Mouse (Mus musculus) lung, postnatal 36 days (tissue): ENCODE measurements around the gene Spata31d1d.
"Not testable (repeated sequence)": the region's sequence is repeated elsewhere in the genome, so short reads cannot be mapped to it uniquely, and the experiment has no call there.

ENCODE experiments used
- DNase-seq: peaks from one replicate; pipeline ENCODE4 v3.0.0; 2022; ENCODE audit warnings: mixed read lengths

Spata31d1d gene

DNA sequence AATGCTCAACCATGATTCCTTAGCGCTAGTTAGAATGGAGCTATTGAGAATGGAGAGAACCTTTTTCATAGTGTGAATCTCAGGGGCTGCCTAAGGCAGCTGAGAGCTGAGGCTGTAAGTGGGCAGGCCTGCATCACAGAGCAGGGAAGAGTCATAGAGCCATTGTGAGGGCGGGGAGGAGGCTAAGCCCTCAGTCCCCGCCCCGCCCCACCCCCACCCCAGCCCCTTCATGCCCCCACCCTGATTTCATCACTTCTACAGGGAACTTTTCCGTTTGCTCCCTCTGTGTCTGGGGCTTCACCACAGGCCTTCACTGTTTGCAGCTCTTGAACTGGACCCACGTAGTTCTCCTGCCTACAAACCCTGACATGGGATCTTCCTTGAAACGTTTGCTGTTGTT is at the start of gene Spata31d1d:
Spata31d1d (minus strand) TSS at position 101 of the 400 bp plus-strand sequence.
- DNase-seq: no peak

DNA sequence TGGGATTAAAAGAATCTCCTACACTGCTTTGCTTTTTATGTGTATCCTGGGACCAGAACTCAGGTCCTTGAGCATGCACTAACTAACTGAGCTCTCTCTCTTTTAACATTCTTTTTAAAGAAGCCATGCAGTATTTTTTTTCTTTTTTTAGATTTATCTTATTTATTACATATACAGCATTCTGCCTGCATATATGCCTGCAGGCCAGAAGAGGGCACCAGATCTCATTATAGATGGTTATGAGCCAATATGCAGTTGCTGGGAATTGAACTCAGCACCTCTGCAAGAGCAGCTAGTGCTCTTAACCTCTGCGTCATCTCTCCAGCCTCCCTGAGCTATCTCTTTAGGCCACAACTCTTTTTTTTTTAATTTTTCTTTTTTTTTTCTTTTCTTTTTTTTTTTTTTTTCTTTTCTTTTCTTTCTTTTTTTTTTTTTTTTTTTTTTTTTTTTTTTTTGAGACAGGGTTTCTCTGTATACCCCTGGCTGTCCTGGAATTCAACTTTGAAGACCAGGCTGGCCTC is 48.3 kb upstream of the Spata31d1d start:
- DNase-seq: not testable (repeated sequence)

DNA sequence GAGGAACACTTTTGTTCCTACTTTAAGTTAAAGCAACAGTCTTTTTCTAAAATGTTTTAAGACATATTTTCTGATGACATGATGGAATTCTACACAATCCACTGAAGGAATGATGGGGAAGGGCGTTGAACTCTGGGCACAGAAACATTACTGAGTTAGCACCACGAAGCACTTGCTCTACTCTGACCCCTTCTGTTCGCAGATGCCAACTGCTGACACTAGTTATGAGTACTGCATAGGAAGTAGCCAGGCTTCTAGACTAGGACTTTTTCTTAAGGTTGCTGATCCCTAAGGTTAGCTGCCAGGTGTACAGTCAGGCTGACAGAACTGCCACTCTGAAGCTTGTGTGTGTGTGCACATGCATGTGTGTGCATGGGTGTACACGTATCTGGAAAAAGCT is 47.7 kb upstream of the Spata31d1d start:
- DNase-seq: no peak

DNA sequence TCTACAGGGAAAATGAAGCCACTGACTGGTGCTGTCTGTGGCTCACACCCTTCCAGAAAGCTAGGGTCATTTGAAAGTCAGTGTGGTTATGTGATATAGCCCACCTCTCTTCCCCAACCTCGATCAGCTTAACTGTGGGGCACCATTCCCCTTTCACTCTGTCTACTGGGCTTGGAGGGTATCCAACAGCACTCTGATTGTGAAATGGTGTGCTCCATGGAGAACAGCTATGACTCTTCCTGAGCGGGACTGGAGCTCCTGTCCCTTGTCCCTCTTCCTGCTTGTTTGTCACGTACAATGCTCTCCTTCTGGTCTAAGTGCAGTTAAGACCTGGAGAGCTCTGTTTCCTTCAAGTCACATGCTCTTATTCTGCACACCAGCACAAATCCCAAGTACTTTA is 43.6 kb upstream of the Spata31d1d start:
- peak; percentile 56 for DNase-seq

DNA sequence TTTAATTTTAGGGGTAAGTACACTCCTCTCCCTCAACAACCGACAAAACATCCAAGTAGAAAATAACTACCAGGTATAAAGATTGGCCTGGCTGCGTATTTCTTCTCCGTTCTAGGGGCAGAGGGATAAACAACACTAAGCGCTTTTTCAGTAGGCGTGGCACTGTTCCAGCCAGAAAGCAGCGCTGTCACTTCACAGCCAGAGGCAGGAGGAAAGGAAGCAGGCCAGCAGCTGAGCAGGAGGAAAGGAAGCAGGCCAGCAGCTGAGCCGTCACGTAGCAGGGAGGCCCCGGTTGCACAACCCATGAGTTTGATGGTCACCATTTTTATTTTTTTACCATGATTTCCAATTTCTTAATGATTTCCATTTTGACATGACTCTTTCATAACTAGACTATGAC is 39.7 kb upstream of the Spata31d1d start:
- DNase-seq: peak; percentile 87

DNA sequence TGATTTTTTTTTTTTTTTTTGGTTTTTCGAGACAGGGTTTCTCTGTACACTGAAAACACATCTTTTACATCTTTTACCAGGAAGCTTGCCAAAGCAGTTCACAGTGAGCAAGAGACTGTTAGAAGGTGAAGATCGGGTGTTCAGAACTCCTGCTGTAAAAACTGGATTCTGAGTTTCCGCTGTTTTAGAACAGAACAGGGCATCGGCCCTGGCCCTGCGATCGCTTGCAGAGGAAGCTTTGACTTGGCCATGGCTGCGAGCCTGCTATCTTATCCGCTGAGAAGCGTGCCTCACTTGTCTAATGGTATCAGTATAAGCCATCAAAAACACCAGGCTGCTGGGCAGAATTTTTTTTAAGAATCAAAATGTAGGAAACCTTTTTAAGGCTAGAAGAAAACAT is 39.3 kb upstream of the Spata31d1d start:
- peak; percentile 26 for DNase-seq

DNA sequence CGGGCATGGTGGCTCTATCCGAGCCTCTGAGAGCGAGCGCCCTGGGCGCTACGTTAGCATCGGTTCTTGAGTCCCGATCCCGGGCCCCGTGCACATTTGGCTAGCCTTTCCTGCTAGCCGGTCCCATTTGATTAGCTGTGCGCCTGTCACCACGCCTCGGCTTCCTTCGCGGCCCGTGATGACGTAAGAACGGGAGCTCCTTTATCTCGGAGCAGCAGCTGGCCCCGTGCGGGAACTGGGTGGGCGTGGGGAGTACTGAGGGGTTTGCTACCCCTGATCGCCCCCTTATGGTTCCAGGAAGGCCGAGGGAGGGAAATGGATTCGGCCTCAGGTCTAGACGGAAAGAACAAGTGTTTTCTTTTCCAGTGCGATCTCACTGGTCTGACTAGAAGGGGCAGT is 38.6 kb upstream of the Spata31d1d start:
- DNase-seq: peak; percentile 90

DNA sequence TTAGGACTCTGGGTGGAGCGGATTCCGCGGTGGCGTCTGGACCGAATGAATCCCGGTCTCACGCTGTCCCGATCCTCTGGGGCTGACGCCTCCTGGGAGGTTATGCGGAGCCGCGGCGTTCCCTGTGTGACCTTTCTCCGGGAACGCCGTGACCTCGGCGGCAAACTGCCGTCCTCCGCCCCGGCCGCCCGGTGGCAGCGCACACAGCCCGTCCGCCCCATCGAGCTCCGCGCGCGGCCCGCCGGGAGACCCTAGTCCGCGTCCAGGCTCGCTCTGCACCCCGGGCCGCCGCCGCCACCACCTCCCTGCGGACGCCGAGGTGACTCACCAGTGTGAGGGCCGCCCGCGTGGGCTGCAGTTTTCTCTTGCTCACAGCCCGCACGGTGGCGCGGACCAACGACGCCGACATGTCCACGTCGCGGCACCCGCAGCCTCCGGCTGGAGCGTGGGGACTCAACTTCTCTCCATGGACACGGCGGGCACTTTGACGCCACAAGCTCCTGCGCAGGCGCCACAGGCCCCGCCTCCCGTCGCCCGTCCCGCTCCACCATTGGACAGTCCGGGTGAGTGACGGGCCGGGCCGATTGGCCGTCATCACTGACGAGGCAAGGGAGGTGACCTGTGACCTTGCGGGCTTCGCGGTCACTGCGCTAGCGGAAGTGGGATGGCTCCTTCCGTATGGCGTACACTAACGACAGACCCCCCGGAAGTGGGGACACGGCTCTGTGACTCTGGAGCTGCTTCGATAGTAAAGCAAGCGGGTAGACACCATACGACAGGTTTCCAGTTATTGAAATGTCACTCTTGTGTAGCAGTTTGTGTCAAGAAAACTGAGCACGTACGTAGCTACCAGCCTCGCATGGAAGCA is 38.0 kb upstream of the Spata31d1d start, which contains the start of gene Isca1:
Isca1 (minus strand) TSS at position 515 of the 868 bp plus-strand sequence.
- DNase-seq: peak; percentile 99

DNA sequence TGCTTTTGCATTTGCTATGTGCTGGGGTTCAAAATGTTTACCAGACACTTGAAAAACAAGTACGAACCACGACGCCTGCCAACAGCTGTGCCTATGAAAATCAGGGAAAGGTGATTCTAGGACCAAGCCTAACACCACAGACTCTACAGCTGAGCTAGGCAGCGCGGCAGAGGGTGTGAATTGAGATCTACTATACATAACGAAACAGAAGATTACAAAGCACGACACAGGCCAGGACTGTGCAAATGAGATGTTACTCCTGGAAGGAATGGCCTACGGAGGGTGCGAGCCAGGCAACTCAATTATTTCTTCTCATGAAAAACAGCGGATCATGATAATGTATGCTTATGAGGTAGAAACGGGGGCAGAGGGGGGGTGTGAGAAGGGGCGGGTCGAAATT is 37.0 kb upstream of the Spata31d1d start:
- DNase-seq: peak; percentile 31

DNA sequence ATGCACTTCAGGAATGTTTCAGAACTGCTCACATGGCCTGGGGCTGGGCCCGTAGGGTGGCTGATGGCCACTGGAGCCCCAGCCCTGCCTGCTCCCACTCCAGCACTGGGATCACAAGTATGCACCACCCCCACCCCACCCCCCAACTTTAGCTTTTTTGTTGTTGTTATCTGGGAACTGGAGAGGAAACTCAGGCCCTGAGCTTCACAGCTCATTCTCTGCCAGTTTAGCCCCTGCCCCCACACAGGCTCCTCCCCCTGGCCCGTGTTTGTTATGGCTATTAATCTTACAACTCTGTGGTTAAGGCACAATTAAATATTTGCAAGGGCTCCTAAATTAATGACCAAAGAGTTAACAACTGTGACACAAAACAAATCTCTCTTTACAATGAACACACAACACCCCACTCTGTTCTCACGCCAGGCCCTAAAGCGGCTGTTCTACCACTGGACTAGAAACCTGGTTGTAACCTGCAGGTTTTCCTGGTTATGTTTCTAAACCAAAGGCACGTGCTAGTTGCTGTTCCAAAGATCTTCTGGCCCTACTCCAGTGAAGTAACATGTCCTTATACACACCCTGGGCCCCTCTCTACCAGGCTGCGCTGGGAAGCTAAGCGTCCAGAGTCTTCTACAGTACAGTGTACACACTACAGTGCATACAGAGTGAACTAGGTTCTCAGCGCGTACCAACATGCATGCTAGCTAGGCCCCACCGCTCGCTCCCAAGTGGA is 35.4 kb upstream of the Spata31d1d start:
- DNase-seq: peak; percentile 39

DNA sequence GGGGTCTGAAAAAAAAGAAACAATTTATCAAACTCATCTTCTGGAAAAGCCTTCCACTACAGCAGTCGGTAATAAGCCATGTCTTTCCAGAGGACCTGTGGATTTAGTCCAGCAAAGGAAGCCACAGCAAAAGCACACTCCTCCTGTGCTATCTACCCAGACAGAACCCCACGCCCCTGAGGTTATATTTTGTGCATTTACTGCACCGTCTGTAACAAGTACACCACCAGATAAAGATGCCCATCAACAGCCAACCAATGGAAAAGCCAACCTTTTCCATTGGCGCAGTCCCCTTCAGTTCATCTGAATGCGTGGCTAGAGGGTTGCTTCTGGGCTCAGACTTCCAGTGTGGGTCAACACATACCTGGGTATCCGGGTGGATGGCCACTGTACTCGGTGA is 31.2 kb upstream of the Spata31d1d start:
- DNase-seq: no peak

DNA sequence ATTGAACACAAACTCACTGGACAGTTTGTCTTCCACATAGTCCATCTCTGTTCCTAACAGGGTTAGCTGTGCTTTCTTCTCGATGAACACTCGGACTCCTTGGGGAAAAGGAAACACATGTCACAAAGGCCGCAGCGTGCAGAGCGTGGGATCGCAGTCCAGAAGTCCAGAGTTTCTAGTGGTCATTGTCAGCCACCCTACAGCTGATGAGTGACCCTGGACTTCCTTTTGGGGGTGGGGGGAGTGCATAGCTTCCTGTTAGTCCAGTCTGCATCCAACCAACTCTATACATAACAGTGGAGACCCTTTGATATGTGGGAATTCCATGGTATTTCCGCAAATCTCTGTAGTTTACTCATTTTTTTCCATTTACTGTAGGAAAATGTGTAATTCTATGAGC is 25.4 kb upstream of the Spata31d1d start:
- DNase-seq: no peak

DNA sequence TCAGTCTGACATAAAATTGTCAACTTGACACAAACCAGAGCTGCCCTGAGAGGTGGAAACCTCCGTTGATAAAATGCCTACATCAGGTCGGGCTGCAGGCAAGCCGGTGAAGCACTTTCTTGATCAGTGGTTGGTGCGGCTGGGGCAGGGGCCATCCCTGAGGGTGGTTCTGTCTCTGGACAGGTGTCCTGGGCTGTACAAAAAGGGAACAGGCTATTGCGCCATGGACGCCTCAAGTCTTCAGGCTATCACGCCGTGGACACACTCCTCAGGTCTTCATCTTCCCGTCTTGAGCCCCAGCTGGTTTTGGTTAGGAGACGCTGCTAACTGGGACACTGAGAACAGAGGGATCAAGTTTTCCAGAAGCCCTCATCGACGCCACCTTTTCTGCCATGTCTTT is 18.8 kb upstream of the Spata31d1d start:
- DNase-seq: no peak

DNA sequence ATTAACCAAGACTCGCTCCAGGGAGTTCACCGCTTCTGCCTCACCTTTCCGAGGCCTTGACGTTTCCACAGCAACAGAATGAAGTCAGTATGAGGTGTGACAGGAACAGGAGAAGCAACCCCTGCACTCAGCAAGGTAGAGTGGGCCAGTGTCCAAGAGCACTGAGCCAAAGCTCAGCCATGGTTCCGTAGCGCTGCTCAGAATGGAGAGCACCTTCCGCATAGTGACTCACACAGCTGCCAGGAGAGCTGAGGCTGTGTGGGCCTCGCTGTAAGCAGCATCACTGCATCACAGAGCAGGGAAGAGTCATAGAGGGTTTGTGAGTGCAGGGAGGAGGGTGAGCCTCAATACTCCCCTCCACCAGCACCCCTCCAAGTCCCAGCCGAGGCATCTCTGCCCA is 15.2 kb upstream of the Spata31d1d start, which contains the start of gene 1700014D04Rik:
1700014D04Rik (minus strand) TSS at position 42 of the 400 bp plus-strand sequence.
- no peak for DNase-seq

DNA sequence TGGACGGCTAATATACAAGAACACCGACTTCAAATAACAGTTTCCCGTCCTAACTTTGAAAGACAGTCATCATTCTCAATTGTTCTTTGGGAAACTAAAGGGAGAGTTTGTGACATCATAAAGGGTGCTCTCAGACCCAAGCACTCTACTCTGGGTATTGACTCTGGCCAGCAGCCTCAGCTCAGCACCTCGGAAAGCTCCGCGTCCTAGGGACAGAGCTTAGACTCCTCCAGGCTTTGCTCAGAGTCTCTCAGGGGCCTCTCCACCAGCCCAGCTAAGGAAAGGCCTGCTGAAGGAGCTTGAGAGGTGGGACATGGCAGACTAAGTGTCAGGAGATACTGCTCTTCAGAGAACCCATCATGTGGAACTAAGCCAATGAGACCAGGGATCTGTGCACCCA is 14.6 kb upstream of the Spata31d1d start:
- DNase-seq: no peak

DNA sequence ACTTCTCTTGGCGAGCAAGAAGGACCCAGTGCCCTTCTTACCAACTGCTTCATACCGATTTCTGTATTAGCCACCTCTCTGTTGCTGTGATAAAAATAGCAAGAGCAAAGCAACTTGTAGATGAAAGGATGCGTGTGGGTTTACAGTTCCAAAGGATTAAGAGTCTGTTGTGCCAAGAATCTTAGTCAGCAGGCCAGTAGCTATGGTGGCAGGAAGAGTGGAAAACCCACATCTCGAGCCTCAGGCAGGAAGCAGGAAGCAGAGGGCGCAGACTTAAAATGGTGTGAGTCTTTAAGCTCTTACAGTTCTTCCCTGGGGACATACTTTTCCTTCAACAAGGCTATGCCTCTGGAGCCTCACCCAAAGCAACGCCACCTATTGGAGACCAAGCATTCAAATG is 13.9 kb upstream of the Spata31d1d start:
- DNase-seq: no peak

DNA sequence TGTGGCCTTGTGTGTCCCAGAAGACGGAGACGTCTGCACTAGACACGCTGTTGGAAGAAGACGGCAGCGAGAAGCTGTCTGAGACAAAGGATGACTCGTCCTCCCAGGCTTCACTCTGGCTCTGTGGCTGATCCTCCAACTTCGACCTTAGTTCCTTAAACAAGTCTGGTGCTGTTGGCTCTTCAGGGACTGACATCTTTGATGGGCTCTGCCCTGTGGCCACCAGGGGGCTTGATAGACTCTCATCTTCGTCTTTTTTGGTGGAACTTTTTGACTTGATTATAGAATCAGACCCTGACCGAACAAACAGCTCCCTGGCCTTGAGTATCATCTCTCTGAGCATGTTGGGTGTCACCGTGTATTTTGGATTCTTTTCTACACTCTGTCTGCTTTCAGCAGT is 10.1 kb upstream of the Spata31d1d start:
- peak; percentile 31 for DNase-seq

DNA sequence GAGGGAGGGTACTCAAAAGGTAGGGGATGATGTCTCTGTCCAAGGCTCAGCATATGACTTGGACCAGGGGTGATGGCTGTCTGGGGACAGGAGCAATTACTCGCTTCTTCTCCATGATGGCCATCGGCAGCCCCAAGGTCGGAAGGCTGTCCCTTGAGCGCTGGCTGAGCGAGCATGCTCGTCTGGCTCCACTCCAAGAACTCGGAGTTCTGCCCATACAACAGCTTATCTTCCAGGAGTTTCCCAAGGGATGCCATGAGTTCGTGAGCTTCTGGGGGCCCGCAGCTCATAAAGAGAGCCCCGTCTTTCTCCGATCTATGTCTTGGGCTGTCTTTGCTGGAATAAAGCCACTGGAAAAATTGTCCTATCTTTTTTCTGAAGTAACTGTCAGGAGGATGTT is 9.5 kb upstream of the Spata31d1d start:
- peak; percentile 40 for DNase-seq

DNA sequence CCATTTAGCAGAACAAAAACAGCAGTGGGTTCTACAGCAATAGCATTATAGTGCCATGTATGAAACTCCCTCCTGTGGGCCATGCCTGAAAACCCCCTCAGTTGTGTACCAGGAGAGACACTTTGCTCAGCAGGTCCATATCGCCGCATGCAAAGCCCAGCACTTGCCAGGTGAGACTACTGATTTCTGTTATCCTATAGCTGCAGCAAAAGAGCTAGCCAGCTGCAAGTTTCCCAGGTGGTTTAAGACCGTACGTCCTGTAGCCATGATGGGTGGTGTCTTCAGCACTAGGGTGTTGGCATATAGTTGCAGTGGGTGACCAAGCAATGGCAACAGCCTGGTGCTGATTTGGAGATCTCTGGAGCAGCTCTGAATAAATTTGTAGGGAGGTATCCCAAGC is 7.8 kb upstream of the Spata31d1d start:
- DNase-seq: no peak

DNA sequence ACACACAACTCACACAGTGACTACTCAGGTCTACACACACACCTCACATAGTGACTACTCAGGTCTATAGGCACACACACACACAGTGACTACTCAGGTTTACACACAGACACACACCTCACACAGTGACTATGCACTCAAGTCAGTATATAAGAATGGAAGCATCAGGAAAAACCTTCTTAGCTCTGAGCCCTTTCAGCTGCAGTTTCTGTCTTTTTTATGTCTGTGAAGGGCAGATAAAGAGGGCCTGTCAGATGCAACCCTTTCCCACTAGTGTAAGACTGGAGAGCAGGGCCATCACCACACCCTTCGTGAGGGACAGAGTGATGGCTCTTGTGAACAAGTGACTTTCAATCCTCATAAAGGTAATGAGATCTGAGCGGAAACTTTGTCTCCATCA is 6.9 kb upstream of the Spata31d1d start:
- DNase-seq: no peak

DNA sequence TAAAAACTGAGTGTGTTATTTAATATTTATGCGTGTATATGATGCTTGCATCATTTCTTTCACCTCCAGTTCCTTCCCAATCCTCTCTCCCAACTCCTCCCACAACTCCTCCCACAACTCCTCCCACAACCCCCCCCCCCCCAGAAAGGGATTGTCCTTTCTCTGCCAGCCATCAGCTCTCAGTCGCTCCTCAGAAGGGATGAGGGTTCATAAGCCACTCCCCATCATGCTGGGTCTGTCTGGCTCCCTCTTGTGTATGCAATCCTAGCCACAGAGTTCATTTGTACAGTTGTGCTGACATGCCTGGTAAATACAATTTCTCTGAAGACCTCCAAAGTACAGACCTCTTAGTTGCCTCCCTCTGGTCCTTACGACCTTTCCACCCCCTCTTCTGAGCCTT is 3.6 kb upstream of the Spata31d1d start:
- DNase-seq: peak; percentile 11

DNA sequence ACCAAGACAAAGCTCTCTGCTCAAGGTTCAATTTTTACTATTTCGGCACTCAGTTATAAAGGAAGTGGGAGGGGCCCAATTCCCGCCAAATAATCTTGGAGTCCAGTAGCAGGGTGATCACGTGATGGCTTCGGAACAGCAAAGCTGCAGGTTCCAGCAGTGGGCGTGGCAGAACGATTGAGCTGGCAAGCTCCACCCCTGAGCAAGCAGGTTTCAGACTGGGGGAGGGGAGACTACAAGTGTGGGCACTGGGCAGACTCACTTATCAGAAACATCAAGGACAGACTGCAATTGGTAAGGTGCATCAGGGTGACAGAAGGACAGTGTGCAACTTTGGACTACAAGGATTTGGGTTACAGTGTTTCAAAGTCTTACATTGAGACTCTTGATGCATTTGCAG is 2.8 kb upstream of the Spata31d1d start:
- peak; percentile 23 for DNase-seq

DNA sequence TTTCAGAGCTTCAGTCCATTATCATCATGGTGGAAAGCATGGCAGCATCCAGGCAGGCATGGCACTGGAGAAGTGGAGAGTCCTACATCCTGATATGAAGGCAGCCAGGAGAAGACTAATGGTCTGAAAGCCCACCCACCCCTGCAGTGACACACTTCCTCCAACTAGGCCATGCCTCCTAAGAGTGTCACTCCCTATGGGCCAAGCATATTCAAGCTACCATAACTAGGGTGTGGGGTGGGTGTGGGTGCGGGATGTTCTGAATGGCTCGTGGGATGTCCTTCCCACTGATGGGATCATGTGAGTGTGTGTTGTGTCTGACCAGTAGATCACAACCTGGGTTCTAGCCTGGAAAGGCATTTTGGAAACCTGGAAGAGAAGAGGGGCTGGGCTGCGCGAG is 2.4 kb upstream of the Spata31d1d start:
- no peak for DNase-seq
